Mouse (Mus musculus) G1E (cell line): ENCODE results near the gene Copb2. TPM values are rescaled to one million over a fixed set of nuclear protein-coding genes. Genes with fewer than 3 reads are reported as not detected.

Experiments used
- ATAC-seq: 2 replicates; pipeline ENCODE4 v1.8.0; 2016; ENCODE audit warnings: mild to moderate bottlenecking; ENCODE audit not compliant: insufficient number of reproducible peaks, poor library complexity, low FRiP score, severe bottlenecking; ENCODE audit errors: extremely low read depth
- DNase-seq: peaks from one replicate; pipeline ENCODE4 v3.0.0; 2012; ENCODE audit warnings: low spot score
- H3K27me3 ChIP-seq: 2 replicates; pipeline ENCODE4 v1.6.1; 2012; ENCODE audit warnings: mild to moderate bottlenecking, low read length, inconsistent platforms; ENCODE audit not compliant: insufficient read depth
- H3K36me3 ChIP-seq: replicated peaks from 2 replicates; pipeline ENCODE3; 2012; ENCODE audit warnings: mild to moderate bottlenecking, inconsistent platforms
- H3K4me1 ChIP-seq: 2 replicates; pipeline ENCODE4 v1.6.1; 2012; ENCODE audit warnings: low read depth, low read length, inconsistent platforms, mixed read lengths; ENCODE audit not compliant: insufficient read depth
- H3K4me3 ChIP-seq: 2 replicates; pipeline ENCODE4 v1.5.1; 2012; ENCODE audit warnings: low read depth, mild to moderate bottlenecking, inconsistent platforms, low read length, moderate library complexity, mixed read lengths
- H3K9me3 ChIP-seq: replicated peaks from 2 replicates; pipeline ENCODE4 v1.6.1; 2012; ENCODE audit warnings: inconsistent platforms
- CTCF ChIP-seq: IDR thresholded peaks from 2 replicates; pipeline ENCODE4 v1.5.1; 2012; ENCODE audit warnings: low read depth, low read length, inconsistent platforms, mixed read lengths
- GATA1 ChIP-seq: IDR thresholded peaks from 2 replicates; pipeline ENCODE4 v1.6.1; 2012; ENCODE audit warnings: borderline replicate concordance, low read length, inconsistent platforms, mixed read lengths
- GATA2 ChIP-seq: IDR thresholded peaks from 2 replicates; pipeline ENCODE4 v1.6.1; 2012; ENCODE audit warnings: low read depth, low read length, inconsistent platforms, borderline replicate concordance
- POLR2AphosphoS5 ChIP-seq: IDR thresholded peaks from 2 replicates; pipeline ENCODE4 v1.6.1; 2012; ENCODE audit warnings: low read depth, low read length, inconsistent platforms; ENCODE audit not compliant: insufficient replicate concordance
- TAL1 ChIP-seq: conservative IDR thresholded peaks from 2 replicates; pipeline ENCODE4 v1.6.1; 2012; ENCODE audit warnings: low read depth, low read length, inconsistent platforms, mixed read lengths
- polyA plus RNA-seq: library from polyadenylated mRNA; stranded (reverse); fragments of >175 nt; gene quantifications from 2 replicates; pipeline ENCODE4 v1.2.3, GENCODE M21; 2012
- total RNA-seq, 2 experiments: library from RNA; stranded (forward) in 1 of 2; stranded (reverse) in 1 of 2; fragments of 200-1000 nt in 1 of 2; fragments of >200 nt in 1 of 2; fragmentation: Nextera tagmentation in 1 of 2; gene quantifications; 2 replicates each; pipeline ENCODE4 v1.2.3; 2014 to 2017

The Copb2 gene
- total RNA-seq (2014; fragmentation: Nextera tagmentation) = 194 and 197 TPM in 2 replicates
- 182 and 205 TPM in 2 replicates for total RNA-seq (2017)
- polyA plus RNA-seq = 6.8 and 9.4 TPM in 2 replicates

- ATAC-seq = peak; percentile 95
- H3K27me3 ChIP-seq = peaks cover 13% of the 10 kb centered on the region
Measured at GRCm38 (mm10) chr9:98563137-98564126, at the start of gene Copb2. Copb2 (plus strand) TSS chr9:98563721.

GRCm38 (mm10) chr9:98523872-98524271, 39.6 kb upstream of the Copb2 start:
- TF ChIP-seq TAL1 (no peak), CTCF (no peak), GATA1 (no peak), POLR2AphosphoS5 (no peak), GATA2 (no peak)
- H3K4me1 ChIP-seq = peaks cover 4% of the 10 kb centered on the region
- H3K27me3 ChIP-seq = peaks cover 13% of the 10 kb centered on the region

More at GRCm38 (mm10) chr9:98563137-98564126, at the start of gene Copb2:
- peak; percentile 80 for DNase-seq
- TF ChIP-seq TAL1 (no peak), GATA1 (no peak), POLR2AphosphoS5 (no peak), CTCF (no peak), GATA2 (no peak)
- Histone ChIP-seq H3K4me3 (peak within 1 kb of the TSS; percentile 98), H3K4me1 (peaks cover 25% of the 10 kb centered on the region), H3K36me3 (peaks cover 24% of the 10 kb centered on the region), H3K9me3 (no peaks in the 10 kb centered on the region)

GRCm38 (mm10) chr9:98524786-98525542, 38.6 kb upstream of the Copb2 start:
- DNase-seq (no peak), ATAC-seq (no peak)
- no peak for TF ChIP-seq CTCF
- TF ChIP-seq TAL1 = no peak
- no peak for TF ChIP-seq GATA2
- TF ChIP-seq POLR2AphosphoS5 = no peak
- TF ChIP-seq GATA1 = no peak
- peaks cover 14% of the 10 kb centered on the region for H3K27me3 ChIP-seq
- H3K4me3 ChIP-seq = no peak overlapping the region
- H3K36me3 ChIP-seq = no peaks in the 10 kb centered on the region
- H3K4me1 ChIP-seq = peaks cover 4% of the 10 kb centered on the region
- no peaks in the 10 kb centered on the region for H3K9me3 ChIP-seq

More at GRCm38 (mm10) chr9:98523872-98524271, 39.6 kb upstream of the Copb2 start:
- Histone ChIP-seq H3K9me3 (no peaks in the 10 kb centered on the region), H3K4me3 (no peak overlapping the region), H3K36me3 (no peaks in the 10 kb centered on the region)
- ATAC-seq (no peak), DNase-seq (no peak)

GRCm38 (mm10) chr9:98525543-98525924, 38.0 kb upstream of the Copb2 start:
- H3K36me3 ChIP-seq = no peaks in the 10 kb centered on the region
- H3K4me3 ChIP-seq = no peak overlapping the region
- TF ChIP-seq GATA2 (no peak), CTCF (no peak), TAL1 (no peak), GATA1 (no peak), POLR2AphosphoS5 (no peak)
- DNase-seq = no peak
- H3K4me1 ChIP-seq = peaks cover 4% of the 10 kb centered on the region
- H3K9me3 ChIP-seq = no peaks in the 10 kb centered on the region
- ATAC-seq = no peak
- peaks cover 14% of the 10 kb centered on the region for H3K27me3 ChIP-seq

- TF ChIP-seq GATA2 (no peak), GATA1 (no peak)
- Histone ChIP-seq H3K27me3 (peaks cover 17% of the 10 kb centered on the region), H3K4me3 (no peak overlapping the region), H3K4me1 (peaks cover 6% of the 10 kb centered on the region), H3K9me3 (no peaks in the 10 kb centered on the region), H3K36me3 (no peaks in the 10 kb centered on the region)
- no peak for ATAC-seq
- DNase-seq = no peak
Measured at GRCm38 (mm10) chr9:98527226-98527625, 36.3 kb upstream of the Copb2 start.

GRCm38 (mm10) chr9:98529776-98530175, 33.7 kb upstream of the Copb2 start:
- no peak for ATAC-seq
- no peaks in the 10 kb centered on the region for H3K9me3 ChIP-seq
- H3K27me3 ChIP-seq = peaks cover 14% of the 10 kb centered on the region
- no peak overlapping the region for H3K4me3 ChIP-seq
- H3K36me3 ChIP-seq = no peaks in the 10 kb centered on the region
- H3K4me1 ChIP-seq = peaks cover 6% of the 10 kb centered on the region
- DNase-seq = no peak
- TF ChIP-seq GATA2 (no peak), CTCF (no peak), TAL1 (no peak), GATA1 (no peak), POLR2AphosphoS5 (no peak)
